Mouse (Mus musculus): ENCODE data around the gene Plxna2. TPM values are rescaled to one million over a fixed set of nuclear protein-coding genes. Genes with fewer than 3 reads are reported as not detected.
A peak's percentile ranks its signal among the peaks of the same experiment; 100 is the strongest.

Gene Plxna2
- polyA plus RNA-seq, 1 experiment, result not detected

DNA sequence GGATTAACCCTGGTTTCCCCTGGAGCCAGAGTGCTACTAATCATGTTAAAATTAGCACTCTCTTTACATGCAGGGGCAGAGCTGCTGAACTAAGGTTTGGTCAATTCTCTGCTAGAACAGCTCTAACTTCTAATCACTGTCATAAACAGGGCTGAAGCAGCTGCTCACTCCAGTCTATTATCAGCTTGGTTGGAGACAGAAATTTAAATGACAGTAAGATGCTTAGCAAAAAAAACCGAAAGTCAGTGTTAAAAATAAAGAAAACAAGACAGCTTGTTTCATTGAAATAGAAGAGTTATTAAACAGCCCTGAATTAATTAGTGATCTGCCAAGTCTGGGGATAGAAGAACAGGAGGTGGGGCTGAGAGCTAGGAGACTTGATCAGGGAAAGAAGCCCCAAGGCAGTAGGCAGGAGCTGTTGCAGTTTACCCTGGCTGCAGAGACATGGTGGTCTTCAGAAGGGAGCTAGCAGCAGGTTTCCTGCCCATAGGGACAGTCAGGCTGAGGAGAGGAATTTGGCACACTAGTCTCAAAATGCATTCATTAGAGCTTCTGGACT is 12.6 kb downstream of the Plxna2 start:
- Histone ChIP-seq H3K4me3 (ENCODE audit: insufficient read depth, low read depth, low read length) (no peak overlapping the region), H3K4me1 (ENCODE audit: control insufficient read depth, insufficient read depth, low read length) (peaks cover 11% of the 10 kb centered on the region), H3K27ac (ENCODE audit: insufficient read depth, low read depth, low read length) (no peak overlapping the region)
- 27% methylated on average over 1 of the region's 1 CpGs for WGBS
- no peak for TF ChIP-seq CTCF (IDR thresholded peaks at IDR 0.05; ENCODE audit: insufficient read depth, low read depth, low read length)
- no peak for TF ChIP-seq POLR2A (IDR thresholded peaks at IDR 0.05; ENCODE audit: insufficient read depth, low read depth, low read length)

DNA sequence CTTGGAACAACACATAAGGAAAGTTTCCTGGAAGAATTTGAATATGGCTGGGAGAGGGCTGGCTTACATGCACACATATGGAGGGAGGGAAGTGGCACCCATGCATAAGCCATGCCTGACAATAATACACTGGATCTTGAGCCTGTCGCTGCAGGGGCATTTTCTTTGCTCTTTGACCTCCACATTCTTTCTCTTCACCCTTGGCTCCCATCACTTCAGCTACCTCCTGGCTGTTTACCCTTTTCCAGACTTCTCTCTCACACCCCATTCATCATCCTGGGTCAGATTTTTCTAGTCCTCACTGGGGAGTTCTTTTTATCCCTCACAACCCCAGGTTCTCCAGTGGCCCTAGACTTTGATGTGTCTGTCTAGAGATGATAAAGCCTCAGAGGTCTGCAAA is 13.6 kb downstream of the Plxna2 start:
- WGBS, result 85% methylated on average over 1 of the region's 1 CpGs
- no peak for TF ChIP-seq CTCF (IDR thresholded peaks at IDR 0.05; ENCODE audit: insufficient read depth, low read depth, low read length)
- no peak for TF ChIP-seq POLR2A (IDR thresholded peaks at IDR 0.05; ENCODE audit: insufficient read depth, low read depth, low read length)
- Histone ChIP-seq H3K4me3 (ENCODE audit: insufficient read depth, low read depth, low read length) (no peak overlapping the region), H3K4me1 (ENCODE audit: control insufficient read depth, insufficient read depth, low read length) (peaks cover 11% of the 10 kb centered on the region), H3K27ac (ENCODE audit: insufficient read depth, low read depth, low read length) (no peak overlapping the region)

DNA sequence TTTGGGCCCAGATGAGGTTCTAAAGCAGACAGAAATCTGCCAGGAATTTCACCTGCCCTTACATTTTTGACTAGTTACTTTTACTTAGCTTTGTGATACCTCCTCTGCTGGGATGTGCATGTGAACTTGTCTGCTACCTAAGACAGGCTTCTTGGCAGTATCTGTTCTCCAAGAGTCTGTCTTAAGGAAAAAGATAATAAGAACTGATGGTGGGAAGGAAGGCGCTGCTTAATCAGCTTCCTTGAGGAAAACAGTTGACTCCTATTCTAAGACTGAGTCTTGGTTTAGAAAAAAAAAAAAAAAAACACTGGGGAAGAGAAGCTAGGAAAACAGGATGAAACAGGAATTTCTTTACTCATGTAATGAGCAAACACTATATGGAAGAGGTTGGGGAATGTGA is 14.0 kb downstream of the Plxna2 start:
- no peak overlapping the region for H3K4me3 ChIP-seq (ENCODE audit: insufficient read depth, low read depth, low read length)
- WGBS, result 91% methylated on average over 1 of the region's 1 CpGs
- peaks cover 11% of the 10 kb centered on the region for H3K4me1 ChIP-seq (ENCODE audit: control insufficient read depth, insufficient read depth, low read length)
- TF ChIP-seq POLR2A (IDR thresholded peaks at IDR 0.05; ENCODE audit: insufficient read depth, low read depth, low read length) (no peak), CTCF (IDR thresholded peaks at IDR 0.05; ENCODE audit: insufficient read depth, low read depth, low read length) (no peak)
- H3K27ac ChIP-seq (ENCODE audit: insufficient read depth, low read depth, low read length), result no peak overlapping the region

DNA sequence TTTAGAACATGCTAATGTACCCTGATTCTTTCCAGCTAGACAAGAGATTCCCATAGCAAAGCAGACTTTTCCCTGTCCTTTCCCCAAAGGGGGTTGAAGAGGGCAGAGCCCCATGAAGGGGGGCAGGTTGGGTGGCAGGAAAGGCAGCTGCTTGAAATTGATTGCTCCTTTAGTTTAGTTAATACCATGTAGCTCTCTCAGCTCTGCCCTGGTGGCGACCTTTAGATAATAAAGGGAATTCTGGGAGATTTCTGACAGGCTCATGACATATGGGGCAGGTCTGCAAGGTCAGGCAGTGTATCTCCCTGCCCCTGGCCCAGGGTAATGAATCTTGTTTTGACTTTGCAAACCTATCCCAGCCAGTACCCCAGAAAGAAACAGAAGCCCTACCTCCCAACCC is 17.4 kb downstream of the Plxna2 start:
- Histone ChIP-seq H3K4me3 (ENCODE audit: insufficient read depth, low read depth, low read length) (no peak overlapping the region), H3K27ac (ENCODE audit: insufficient read depth, low read depth, low read length) (no peak overlapping the region), H3K4me1 (ENCODE audit: control insufficient read depth, insufficient read depth, low read length) (peaks cover 4% of the 10 kb centered on the region)
- TF ChIP-seq CTCF (IDR thresholded peaks at IDR 0.05; ENCODE audit: insufficient read depth, low read depth, low read length) (no peak), POLR2A (IDR thresholded peaks at IDR 0.05; ENCODE audit: insufficient read depth, low read depth, low read length) (no peak)
- 69% methylated on average over 1 of the region's 1 CpGs for WGBS

DNA sequence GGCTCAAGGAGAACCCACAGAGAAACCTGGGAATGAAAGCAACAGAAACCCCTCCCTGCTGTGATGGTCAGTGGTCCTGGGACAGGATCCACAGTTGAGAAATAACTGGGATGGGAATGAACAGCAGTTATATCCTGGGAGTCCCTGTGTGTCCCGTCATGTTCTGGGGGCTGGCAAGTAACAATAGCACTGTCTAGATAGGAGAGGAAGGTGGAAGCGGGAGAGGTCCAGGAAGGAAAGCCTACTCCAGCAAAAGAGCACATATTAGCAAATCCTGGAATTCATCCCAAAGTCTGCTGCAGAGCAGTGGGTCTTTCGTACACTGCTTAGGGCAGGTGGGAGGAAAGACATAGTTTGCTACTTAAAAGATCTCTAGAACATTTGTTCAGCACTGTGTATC is 17.9 kb downstream of the Plxna2 start:
- Histone ChIP-seq H3K4me3 (ENCODE audit: insufficient read depth, low read depth, low read length) (no peak overlapping the region), H3K4me1 (ENCODE audit: control insufficient read depth, insufficient read depth, low read length) (peaks cover 1% of the 10 kb centered on the region), H3K27ac (ENCODE audit: insufficient read depth, low read depth, low read length) (no peak overlapping the region)
- WGBS, result 75% methylated on average over 3 of the region's 3 CpGs
- no peak for TF ChIP-seq POLR2A (IDR thresholded peaks at IDR 0.05; ENCODE audit: insufficient read depth, low read depth, low read length)
- no peak for TF ChIP-seq CTCF (IDR thresholded peaks at IDR 0.05; ENCODE audit: insufficient read depth, low read depth, low read length)

DNA sequence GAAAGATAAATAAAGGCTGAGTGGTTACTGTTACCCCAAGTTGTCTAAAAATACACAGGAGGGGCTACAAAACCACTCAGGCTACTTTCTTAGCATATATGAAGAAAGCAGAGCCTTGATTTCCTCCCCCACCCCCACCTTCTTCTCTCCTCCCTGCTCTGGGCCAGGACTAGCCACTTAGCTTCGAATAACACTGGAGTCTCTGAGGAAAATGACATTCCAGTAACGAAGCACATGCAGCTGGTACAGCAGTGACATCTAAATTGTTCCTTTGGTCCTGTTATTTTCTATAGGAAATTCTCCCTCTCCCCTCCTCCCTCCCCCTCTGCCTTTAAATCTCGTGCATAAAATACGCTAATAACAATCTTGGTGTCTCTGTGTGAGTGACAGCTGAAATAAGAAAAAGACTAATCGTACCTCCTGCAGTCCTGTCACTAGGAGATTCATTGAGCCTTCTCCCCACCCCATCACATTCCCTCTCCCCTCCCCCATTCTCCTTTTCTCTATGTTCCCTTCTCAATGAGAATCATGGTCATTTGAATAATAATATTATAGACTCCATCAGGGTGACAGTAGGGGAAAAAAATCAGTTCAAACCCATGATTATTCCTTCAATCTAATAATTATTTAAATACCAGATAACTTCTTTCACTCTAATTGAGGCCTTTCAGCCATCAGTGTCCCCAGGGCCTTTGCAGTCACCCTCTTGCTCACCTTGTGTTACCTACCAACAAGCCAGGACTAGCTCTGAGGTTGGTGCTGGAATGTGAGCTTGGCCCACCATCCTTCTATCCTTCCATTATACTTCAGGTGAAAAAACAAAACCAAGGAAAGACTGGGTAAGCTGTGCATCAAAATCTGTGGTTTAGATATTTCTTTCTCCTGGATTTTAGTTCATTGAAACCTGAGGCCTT is 19.6 kb downstream of the Plxna2 start:
- peaks cover 5% of the 10 kb centered on the region for H3K4me1 ChIP-seq (ENCODE audit: control insufficient read depth, insufficient read depth, low read length)
- no peak overlapping the region for H3K27ac ChIP-seq (ENCODE audit: insufficient read depth, low read depth, low read length)
- 33% methylated on average over 5 of the region's 5 CpGs for WGBS

DNA sequence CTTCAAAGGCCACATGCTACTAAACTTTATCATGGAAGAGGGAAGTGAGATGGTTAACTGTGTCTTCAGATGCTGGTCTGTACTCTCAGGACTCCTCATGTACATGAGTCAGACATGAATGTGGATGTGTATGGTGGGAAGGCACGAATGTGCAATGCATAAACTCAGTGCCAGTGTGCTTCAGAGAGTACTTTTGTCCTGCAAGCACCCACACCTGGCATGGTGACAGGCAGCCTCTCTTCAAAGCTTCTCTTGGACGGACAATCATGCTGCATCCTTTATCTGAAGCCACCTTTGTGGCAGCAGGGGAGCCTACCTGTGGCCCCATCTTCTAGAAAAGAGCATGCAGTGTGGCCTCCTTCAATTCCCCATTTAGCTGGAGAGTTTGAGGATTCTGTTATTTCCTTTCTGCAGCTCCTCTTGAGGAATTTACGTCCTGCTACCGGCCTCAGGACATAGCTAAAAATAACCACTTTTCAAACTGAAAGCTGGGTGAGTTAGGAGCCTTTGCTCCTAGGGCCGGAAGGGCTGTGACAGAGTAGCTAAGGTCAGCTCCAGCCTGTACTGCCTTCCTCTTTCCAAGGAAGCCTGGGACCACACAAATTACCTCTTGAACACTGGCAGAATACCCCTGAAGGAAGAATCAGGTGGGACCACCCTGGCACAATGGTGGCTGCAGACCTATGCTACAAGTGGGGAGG is 23.7 kb downstream of the Plxna2 start:
- TF ChIP-seq CTCF (IDR thresholded peaks at IDR 0.05; ENCODE audit: insufficient read depth, low read depth, low read length) (no peak), POLR2A (IDR thresholded peaks at IDR 0.05; ENCODE audit: insufficient read depth, low read depth, low read length) (no peak)
- WGBS, result 51% methylated on average over 5 of the region's 5 CpGs
- Histone ChIP-seq H3K4me1 (ENCODE audit: control insufficient read depth, insufficient read depth, low read length) (peaks cover 17% of the 10 kb centered on the region), H3K4me3 (ENCODE audit: insufficient read depth, low read depth, low read length) (no peak overlapping the region), H3K27ac (ENCODE audit: insufficient read depth, low read depth, low read length) (0 out of 2 replicates have a peak overlapping the region, but pooled peaks have one; percentile 51)

More for the DNA sequence above, 19.6 kb downstream of the Plxna2 start:
- TF ChIP-seq CTCF (IDR thresholded peaks at IDR 0.05; ENCODE audit: insufficient read depth, low read depth, low read length), result no peak
- no peak for TF ChIP-seq POLR2A (IDR thresholded peaks at IDR 0.05; ENCODE audit: insufficient read depth, low read depth, low read length)
- H3K4me3 ChIP-seq (ENCODE audit: insufficient read depth, low read depth, low read length), result no peak overlapping the region

DNA sequence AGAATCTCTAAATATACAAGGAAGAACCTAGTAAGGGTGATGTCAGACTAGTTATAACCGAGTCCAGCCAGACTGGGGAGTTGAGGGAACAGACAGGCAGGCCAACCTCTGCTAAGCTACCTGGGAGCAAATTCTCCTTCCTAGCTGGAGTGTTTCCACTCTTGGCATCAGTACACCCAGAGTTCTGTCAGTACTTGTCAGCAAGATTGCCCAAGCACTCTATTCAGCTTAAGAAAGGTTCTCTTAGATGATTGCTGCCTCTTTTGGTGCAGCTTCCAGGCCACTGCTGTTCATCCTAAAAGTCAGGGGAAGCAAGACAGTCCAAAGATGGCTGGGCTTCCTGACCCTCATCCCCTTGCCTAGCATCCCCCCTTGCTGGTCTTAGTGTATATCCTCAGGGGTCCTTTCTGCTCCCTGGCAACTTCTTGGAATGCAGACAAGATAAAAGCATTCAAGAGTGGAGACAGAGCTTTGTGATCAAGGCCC is 24.3 kb downstream of the Plxna2 start:
- TF ChIP-seq POLR2A (IDR thresholded peaks at IDR 0.05; ENCODE audit: insufficient read depth, low read depth, low read length) (no peak), CTCF (IDR thresholded peaks at IDR 0.05; ENCODE audit: insufficient read depth, low read depth, low read length) (no peak)
- Histone ChIP-seq H3K27ac (ENCODE audit: insufficient read depth, low read depth, low read length) (no peak overlapping the region), H3K4me3 (ENCODE audit: insufficient read depth, low read depth, low read length) (no peak overlapping the region), H3K4me1 (ENCODE audit: control insufficient read depth, insufficient read depth, low read length) (peaks cover 17% of the 10 kb centered on the region)
- 70% methylated on average over 1 of the region's 1 CpGs for WGBS

Data from olfactory bulb, adult 2 months (tissue).